ENCODE assay signal across 12 mouse cellular contexts in genomic region chr1:34097640-34098039, GRCm38 (mm10).
DNase-seq lines count a peak whose midpoint lies in the region; ATAC-seq and TF ChIP-seq lines count a peak whose summit lies in the region.
"Had no signal": no experiment of that assay in that cellular context is flagged by ENCODE, and none has a peak within 500 bp of the region (broad histone marks: within the 10 kb centered on the region; RNA-seq: fewer than 3 reads in every experiment).

No protein-coding gene starts in this region.

- H3K36me3 ChIP-seq in heart, adult 2 months (ENCODE audit: control insufficient read depth, insufficient read depth, low read length): no peaks in the 10 kb centered on the region
- no peaks in the 10 kb centered on the region for H3K36me3 ChIP-seq in midbrain, embryonic 14.5 days (ENCODE audit: control insufficient read depth, insufficient read depth, low read length)
- no peaks in the 10 kb centered on the region for H3K36me3 ChIP-seq in midbrain, embryonic 10.5 days
- H3K36me3 ChIP-seq: stomach, embryonic 15.5 days had no signal

- H3K79me2 ChIP-seq in heart, adult 2 months (replicated peaks; ENCODE audit: control insufficient read depth, insufficient read depth, low read length): peaks cover 8% of the 10 kb centered on the region; the same call in 1 of the 2 replicates

- intact Hi-C loops in heart, adult 2 months (cut with DNase I): no loop called here

- ATAC-seq in midbrain, embryonic 14.5 days (ENCODE audit: low FRiP score, low TSS enrichment): 0 out of 2 replicates have a peak, but pooled peaks have one; percentile 46

- no peak overlapping the region for H3K4me3 ChIP-seq in heart, adult 2 months
- no peak overlapping the region for H3K4me3 ChIP-seq in midbrain, embryonic 14.5 days (replicated peaks; ENCODE audit: low read depth, low read length)
- H3K4me3 ChIP-seq in midbrain, embryonic 10.5 days: no peak overlapping the region
- no peak overlapping the region for H3K4me3 ChIP-seq in cortical plate, adult 2 months (ENCODE audit: insufficient read depth, low read length)
- H3K4me3 ChIP-seq: stomach, embryonic 15.5 days had no signal

- peaks cover 3% of the 10 kb centered on the region for H3K4me1 ChIP-seq in heart, adult 2 months (ENCODE audit: control insufficient read depth, insufficient read depth, low read length)
- peaks cover 3% of the 10 kb centered on the region; the same call in 1 of the 2 replicates for H3K4me1 ChIP-seq in midbrain, embryonic 14.5 days (ENCODE audit: control insufficient read depth, insufficient read depth, low read length)
- H3K4me1 ChIP-seq in midbrain, embryonic 10.5 days: peaks cover 14% of the 10 kb centered on the region
- H3K4me1 ChIP-seq in cortical plate, adult 2 months (ENCODE audit: control insufficient read depth, insufficient read depth, low read length): peaks cover 2% of the 10 kb centered on the region; the same call in 1 of the 2 replicates
- H3K4me1 ChIP-seq: stomach, embryonic 15.5 days had no signal

- no peaks in the 10 kb centered on the region for H3K27me3 ChIP-seq in heart, adult 2 months (ENCODE audit: control insufficient read depth, insufficient read depth, low read length)
- H3K27me3 ChIP-seq in midbrain, embryonic 14.5 days (ENCODE audit: control insufficient read depth, insufficient read depth, low read length): no peaks in the 10 kb centered on the region
- H3K27me3 ChIP-seq in midbrain, embryonic 10.5 days (ENCODE audit: low read depth, poor library complexity, severe bottlenecking): no peaks in the 10 kb centered on the region
- H3K27me3 ChIP-seq: stomach, embryonic 15.5 days had no signal

- no peak overlapping the region for H3K4me2 ChIP-seq in midbrain, embryonic 14.5 days (ENCODE audit: low read length)
- H3K4me2 ChIP-seq: stomach, embryonic 15.5 days had no signal

- H3K27ac ChIP-seq in heart, adult 2 months: no peak overlapping the region
- H3K27ac ChIP-seq in midbrain, embryonic 14.5 days (replicated peaks; ENCODE audit: low read depth, low read length): no peak overlapping the region
- H3K27ac ChIP-seq in midbrain, embryonic 10.5 days (replicated peaks): no peak overlapping the region
- no peak overlapping the region for H3K27ac ChIP-seq in cortical plate, adult 2 months (ENCODE audit: insufficient read depth, low read length)
- H3K27ac ChIP-seq: stomach, embryonic 15.5 days had no signal

- DNase-seq in heart, adult 2 months: no peak
- no peak for DNase-seq in heart, adult 9 months (ENCODE audit: low spot score in 2 of 2)
- peak; percentile 62 for DNase-seq in midbrain, embryonic 14.5 days
- no peak for DNase-seq in midbrain, embryonic 10.5 days (ENCODE audit: low spot score)
- peak; percentile 43 for DNase-seq in telencephalon, adult 2 months (ENCODE audit: low read depth, low spot score)
- no peak for DNase-seq in thymus, postnatal 4 days
- DNase-seq in gastrocnemius, adult 8-10 months (ENCODE audit: low spot score in 2 of 2): no peak
- DNase-seq: embryo, embryonic 11 days; kidney, adult 18-20 months; lung, postnatal 36 days had no signal

- H3K9ac ChIP-seq in heart, adult 2 months (ENCODE audit: low read depth, low read length): no peak overlapping the region
- H3K9ac ChIP-seq in midbrain, embryonic 14.5 days (replicated peaks; ENCODE audit: low read length): no peak overlapping the region
- H3K9ac ChIP-seq: stomach, embryonic 15.5 days had no signal

- TF ChIP-seq CTCF in heart, adult 2 months (IDR thresholded peaks at IDR 0.05): peak; percentile 61
- TF ChIP-seq CTCF in cortical plate, adult 2 months (IDR thresholded peaks at IDR 0.05; ENCODE audit: extremely low read depth, insufficient read depth, low read length): peak; percentile 41; the same call in 1 of the 2 replicates

- TF ChIP-seq EP300 in heart, adult 2 months (IDR thresholded peaks at IDR 0.05; ENCODE audit: insufficient read depth, low read depth, low read length): no peak

- WGBS in heart, adult 2 months: 46% methylated on average over 4 of the region's 4 CpGs
- WGBS in midbrain, embryonic 14.5 days: 42% methylated on average over 4 of the region's 4 CpGs
- 65% methylated on average over 4 of the region's 4 CpGs for WGBS in midbrain, embryonic 10.5 days

- TF ChIP-seq POLR2A in heart, adult 2 months (IDR thresholded peaks at IDR 0.05; ENCODE audit: insufficient read depth, low read depth, low read length): no peak
- no peak for TF ChIP-seq POLR2A in cortical plate, adult 2 months (IDR thresholded peaks at IDR 0.05; ENCODE audit: extremely low read depth, insufficient read depth, low read length)

- H3K9me3 ChIP-seq in midbrain, embryonic 14.5 days (ENCODE audit: control insufficient read depth, low read length): no peaks in the 10 kb centered on the region
- H3K9me3 ChIP-seq in midbrain, embryonic 10.5 days (replicated peaks): 0 out of 2 replicates have a peak, but pooled peaks cover 2% of the 10 kb centered on the region
- H3K9me3 ChIP-seq: stomach, embryonic 15.5 days had no signal

Comparison
In these comparisons a context has a peak if more than half of its experiments do, and no peak if none do; other contexts are left out.
1. DNase-seq: peak in midbrain, embryonic 14.5 days (single experiment) and telencephalon, adult 2 months (single experiment); none in heart, adult 2 months (0 of 2), heart, adult 9 months (0 of 2), midbrain, embryonic 10.5 days (single experiment), thymus, postnatal 4 days (single experiment) and gastrocnemius, adult 8-10 months (0 of 2).